Mouse (Mus musculus) brown adipose tissue, adult 24 weeks (tissue): ENCODE data around the gene Gm4778. TPM values are rescaled to one million over a fixed set of nuclear protein-coding genes. Genes with fewer than 3 reads are reported as not detected.
"Not testable (repeated sequence)": the region's sequence is repeated elsewhere in the genome, so short reads cannot be mapped to it uniquely, and the experiment has no call there.

Experiments used
- H3K27ac ChIP-seq: fragments of 200-500 bp; replicated peaks from 2 replicates; pipeline ENCODE4 v1.5.1; 2012; ENCODE audit warnings: low read depth, mild to moderate bottlenecking, low read length
- H3K4me1 ChIP-seq: fragments of 200-500 bp; 2 replicates; pipeline ENCODE4 v1.6.1; 2012; ENCODE audit warnings: low read length, mixed read lengths; ENCODE audit not compliant: control insufficient read depth, insufficient read depth, insufficient read length
- H3K4me3 ChIP-seq: fragments of 200-500 bp; 2 replicates; pipeline ENCODE4 v1.5.1; 2012; ENCODE audit warnings: low read depth, mild to moderate bottlenecking, low read length, moderate library complexity; ENCODE audit not compliant: insufficient read depth
- polyA plus RNA-seq: library from polyadenylated mRNA; stranded (reverse); fragments of >200 nt; gene quantifications from 2 replicates; pipeline ENCODE4 v1.2.4, GENCODE M21; 2012; ENCODE audit not compliant: missing spikeins, insufficient read depth, insufficient read length

Gene Gm4778
- polyA plus RNA-seq, result not detected in 2 replicates

- H3K27ac ChIP-seq, H3K4me3 ChIP-seq, H3K4me1 ChIP-seq: not testable (repeated sequence)
Measured at GRCm38 (mm10) chr3:94263736-94264135, at the start of gene Gm4778. Gene Gm4778 (plus strand): TSS chr3:94264036.

GRCm38 (mm10) chr3:94260598-94260997 is 3.2 kb upstream of the Gm4778 start:
- H3K4me1 ChIP-seq, result no peaks in the 10 kb centered on the region
- H3K27ac ChIP-seq, result no peak overlapping the region
- H3K4me3 ChIP-seq, result no peak overlapping the region

- Histone ChIP-seq H3K4me3 (no peak overlapping the region), H3K4me1 (no peaks in the 10 kb centered on the region), H3K27ac (no peak overlapping the region)
Measured at GRCm38 (mm10) chr3:94275991-94276390, 12.2 kb downstream of the Gm4778 start.

GRCm38 (mm10) chr3:94305457-94305856 is 41.6 kb downstream of the Gm4778 start:
- Histone ChIP-seq H3K4me1 (peaks cover 2% of the 10 kb centered on the region; the same call in 1 of the 2 replicates), H3K27ac (no peak overlapping the region), H3K4me3 (no peak overlapping the region)

- H3K4me3 ChIP-seq, result no peak overlapping the region
- no peak overlapping the region for H3K27ac ChIP-seq
- H3K4me1 ChIP-seq, result peaks cover 5% of the 10 kb centered on the region; the same call in 1 of the 2 replicates
Measured at GRCm38 (mm10) chr3:94306975-94307374, 43.1 kb downstream of the Gm4778 start.

GRCm38 (mm10) chr3:94309633-94310363 is 46.0 kb downstream of the Gm4778 start, which contains the start of gene Them4:
Gene Them4 (plus strand): TSS chr3:94310089.
- Histone ChIP-seq H3K27ac (peak within 1 kb of the TSS; percentile 75), H3K4me1 (peaks cover 5% of the 10 kb centered on the region; the same call in 1 of the 2 replicates), H3K4me3 (peak within 1 kb of the TSS; percentile 74)

GRCm38 (mm10) chr3:94310491-94310890 is 46.7 kb downstream of the Gm4778 start:
- Histone ChIP-seq H3K4me3 (peak overlapping the region; percentile 74), H3K4me1 (peaks cover 5% of the 10 kb centered on the region; the same call in 1 of the 2 replicates)

GRCm38 (mm10) chr3:94310911-94311310 is 47.1 kb downstream of the Gm4778 start:
- peaks cover 5% of the 10 kb centered on the region; the same call in 1 of the 2 replicates for H3K4me1 ChIP-seq
- no peak overlapping the region for H3K27ac ChIP-seq
- peak overlapping the region; percentile 36 for H3K4me3 ChIP-seq

More at GRCm38 (mm10) chr3:94310491-94310890, 46.7 kb downstream of the Gm4778 start:
- H3K27ac ChIP-seq, result peak overlapping the region; percentile 75

- H3K4me3 ChIP-seq, result no peak overlapping the region
- peaks cover 5% of the 10 kb centered on the region; the same call in 1 of the 2 replicates for H3K4me1 ChIP-seq
- no peak overlapping the region for H3K27ac ChIP-seq
Measured at GRCm38 (mm10) chr3:94311376-94311775, 47.5 kb downstream of the Gm4778 start.

Other genes with a start within 250 kb of the Gm4778 start
- gene Gm9125, start 209.2 kb upstream of the Gm4778 start, polyA plus RNA-seq, result not detected in 2 replicates
- gene Gm10697, start 191.4 kb upstream of the Gm4778 start, polyA plus RNA-seq, result not detected in 2 replicates
- not detected in 2 replicates for gene Gm10696, start 85.8 kb upstream of the Gm4778 start, polyA plus RNA-seq
- not detected in 2 replicates for gene Gm5286, start 67.3 kb upstream of the Gm4778 start, polyA plus RNA-seq
- gene Them4, start 46.1 kb downstream of the Gm4778 start, polyA plus RNA-seq, result 20.7 and 24.0 TPM in 2 replicates
- gene Them5, start 78.1 kb downstream of the Gm4778 start, polyA plus RNA-seq, result not detected in 2 replicates
- gene C2cd4d, start 98.4 kb downstream of the Gm4778 start, polyA plus RNA-seq, result 0.88 TPM in 1 of 2 replicates, not detected in the other
- 40.2 and 47.9 TPM in 2 replicates for gene Rorc, start 108.8 kb downstream of the Gm4778 start, polyA plus RNA-seq
- gene Lingo4, start 134.5 kb downstream of the Gm4778 start, polyA plus RNA-seq, result 0.28 and 0.71 TPM in 2 replicates
- 24.3 and 29.6 TPM in 2 replicates for gene Tdrkh, start 149.2 kb downstream of the Gm4778 start, polyA plus RNA-seq
- gene Mrpl9, start 179.3 kb downstream of the Gm4778 start, polyA plus RNA-seq, result 86.4 and 105 TPM in 2 replicates
- gene Oaz3, start 179.9 kb downstream of the Gm4778 start, polyA plus RNA-seq, result not detected in 2 replicates
- not detected in 2 replicates for gene Celf3, start 214.3 kb downstream of the Gm4778 start, polyA plus RNA-seq
- not detected in 2 replicates for gene Riiad1, start 216.3 kb downstream of the Gm4778 start, polyA plus RNA-seq